Mouse (Mus musculus) heart, adult 2 months (tissue): ENCODE data around the gene E130208F15Rik. TPM values are rescaled to one million over a fixed set of nuclear protein-coding genes. Genes with fewer than 3 reads are reported as not detected.

Experiments
- DNase-seq, 2 experiments: peaks; one replicate each; pipeline ENCODE4 v3.0.0; 2021
- H3K27ac ChIP-seq: fragments of 200-600 bp; 2 replicates; pipeline ENCODE4 v1.8.1; 2022
- H3K27me3 ChIP-seq: fragments of 200-500 bp; 2 replicates; pipeline ENCODE4 v1.6.1; 2012; ENCODE audit warnings: mild to moderate bottlenecking, low read length, inconsistent platforms, mixed read lengths; ENCODE audit not compliant: control insufficient read depth, insufficient read depth
- H3K36me3 ChIP-seq: fragments of 200-500 bp; 2 replicates; pipeline ENCODE4 v1.6.1; 2012; ENCODE audit warnings: low read length, inconsistent platforms; ENCODE audit not compliant: control insufficient read depth, insufficient read depth
- H3K4me1 ChIP-seq: fragments of 200-500 bp; 2 replicates; pipeline ENCODE4 v1.6.1; 2011; ENCODE audit warnings: low read length; ENCODE audit not compliant: control insufficient read depth, insufficient read depth
- H3K4me3 ChIP-seq: fragments of 200-600 bp; 2 replicates; pipeline ENCODE4 v1.8.1; 2022
- H3K79me2 ChIP-seq: fragments of 200-500 bp; replicated peaks from 2 replicates; pipeline ENCODE4 v1.6.1; 2012; ENCODE audit warnings: mild to moderate bottlenecking, inconsistent platforms, low read length, moderate library complexity, mixed read lengths; ENCODE audit not compliant: control insufficient read depth, insufficient read depth
- H3K9ac ChIP-seq: fragments of 200-500 bp; 2 replicates; pipeline ENCODE4 v1.6.1; 2012; ENCODE audit warnings: low read depth, mild to moderate bottlenecking, control low read depth, inconsistent platforms, low read length, mixed read lengths
- CTCF ChIP-seq: fragments of 200-600 bp; IDR thresholded peaks from 2 replicates; pipeline ENCODE4 v1.8.1; 2022; ENCODE audit warnings: antibody characterized with exemption, mild to moderate bottlenecking, moderate library complexity
- EP300 ChIP-seq: fragments of 200-500 bp; IDR thresholded peaks from 2 replicates; pipeline ENCODE4 v1.6.1; 2011; ENCODE audit warnings: low read depth, low read length, control low read depth; ENCODE audit not compliant: insufficient read depth
- POLR2A ChIP-seq: fragments of 200-500 bp; IDR thresholded peaks from 2 replicates; pipeline ENCODE4 v1.6.1; 2011; ENCODE audit warnings: mild to moderate bottlenecking, low read depth, low read length, control low read depth; ENCODE audit not compliant: insufficient read depth
- WGBS: fragments of 180-500 bp; shearing (Covaris S2); methylation state at CpG from one replicate; pipeline ENCODE4 v1.1.7; 2018; 5-methylcytosine and 5-hydroxymethylcytosine counted together
- intact Hi-C: fragments of 180-260 bp; cut with DNase I; formaldehyde crosslinking; loops from one replicate; pipeline ENCODE4 v1.15.1; 2025
- polyA plus RNA-seq: library from polyadenylated mRNA; depleted of rRNA; stranded (reverse); fragments of >200 nt; gene quantifications from 2 replicates; pipeline ENCODE4 v1.2.3, GENCODE M21; 2012
- total RNA-seq, 2 experiments: library from RNA; stranded (reverse); gene quantifications; 2 replicates each; pipeline ENCODE4 v1.2.3; 2021

E130208F15Rik gene
- total and polyA plus RNA-seq, 3 experiments = 0.31 to 0.63 (median 0.55) TPM

GRCm38 (mm10) chr7:30296816-30297215, 24.7 kb upstream of the E130208F15Rik start:
- Histone ChIP-seq H3K27ac (no peak overlapping the region), H3K9ac (no peak overlapping the region), H3K27me3 (no peaks in the 10 kb centered on the region), H3K4me3 (no peak overlapping the region), H3K4me1 (peaks cover 3% of the 10 kb centered on the region; the same call in 1 of the 2 replicates), H3K36me3 (no peaks in the 10 kb centered on the region), H3K79me2 (no peaks in the 10 kb centered on the region)
- 88% methylated on average over 15 of the region's 15 CpGs for WGBS
- no peak for DNase-seq
- no peak for TF ChIP-seq POLR2A
- no peak for TF ChIP-seq CTCF
- TF ChIP-seq EP300 = no peak
- intact Hi-C loops = no loop called here

- Histone ChIP-seq H3K9ac (no peak overlapping the region), H3K79me2 (no peaks in the 10 kb centered on the region), H3K36me3 (no peaks in the 10 kb centered on the region), H3K4me3 (no peak overlapping the region), H3K4me1 (peaks cover 3% of the 10 kb centered on the region; the same call in 1 of the 2 replicates), H3K27me3 (no peaks in the 10 kb centered on the region), H3K27ac (no peak overlapping the region)
- no peak for DNase-seq
- 77% methylated on average over 16 of the region's 16 CpGs for WGBS
- TF ChIP-seq CTCF = no peak
- TF ChIP-seq EP300 = no peak
- no peak for TF ChIP-seq POLR2A
- intact Hi-C loops = no loop called here
Observed at GRCm38 (mm10) chr7:30297266-30297665, 24.3 kb upstream of the E130208F15Rik start.

- Histone ChIP-seq H3K27me3 (no peaks in the 10 kb centered on the region), H3K79me2 (no peaks in the 10 kb centered on the region), H3K4me3 (no peak overlapping the region), H3K27ac (no peak overlapping the region), H3K36me3 (no peaks in the 10 kb centered on the region), H3K9ac (no peak overlapping the region), H3K4me1 (no peaks in the 10 kb centered on the region)
- no peak for DNase-seq
- intact Hi-C loops = loop anchor here (2.0 kb wide), 1 partner anchor 18 kb away; no protein-coding TSS in a partner anchor
- no peak for TF ChIP-seq POLR2A
- TF ChIP-seq EP300 = 0 out of 2 replicates have a peak, but pooled peaks have one; percentile 21
- peak; percentile 79 for TF ChIP-seq CTCF
- WGBS = 46% methylated on average over 3 of the region's 3 CpGs
Observed at GRCm38 (mm10) chr7:30300914-30301313, 20.6 kb upstream of the E130208F15Rik start.

GRCm38 (mm10) chr7:30306083-30306779, 15.3 kb upstream of the E130208F15Rik start:
- 86% methylated on average over 16 of the region's 16 CpGs for WGBS
- H3K79me2 ChIP-seq = no peaks in the 10 kb centered on the region
- no peak overlapping the region for H3K9ac ChIP-seq
- H3K27me3 ChIP-seq = no peaks in the 10 kb centered on the region
- H3K27ac ChIP-seq = no peak overlapping the region
- H3K4me1 ChIP-seq = peaks cover 3% of the 10 kb centered on the region
- no peak for DNase-seq
- no peaks in the 10 kb centered on the region for H3K36me3 ChIP-seq
- no peak for TF ChIP-seq POLR2A
- peak; percentile 54 for TF ChIP-seq CTCF
- no peak overlapping the region for H3K4me3 ChIP-seq
- intact Hi-C loops = no loop called here

GRCm38 (mm10) chr7:30308076-30309005, 13.2 kb upstream of the E130208F15Rik start, which contains the start of gene Alkbh6:
Gene Alkbh6 (plus strand): TSS chr7:30308717.
- WGBS = 4% methylated on average over 27 of the region's 27 CpGs
- intact Hi-C loops = loop anchor here (1.0 kb wide), 1 partner anchor 15 kb away; the partner anchor contains the start of gene Sdhaf1
- H3K9ac ChIP-seq = peak within 1 kb of the TSS; percentile 59

More at GRCm38 (mm10) chr7:30308076-30309005, 13.2 kb upstream of the E130208F15Rik start, which contains the start of gene Alkbh6:
- TF ChIP-seq EP300 (peak; percentile 75; the same call in 1 of the 2 replicates), POLR2A (peak; percentile 100), CTCF (no peak)
- H3K79me2 ChIP-seq = no peaks in the 10 kb centered on the region
- peaks cover 3% of the 10 kb centered on the region for H3K4me1 ChIP-seq
- H3K4me3 ChIP-seq = peak within 1 kb of the TSS; percentile 57
- H3K36me3 ChIP-seq = no peaks in the 10 kb centered on the region
- peak; percentile 89 to 96 for DNase-seq
- no peaks in the 10 kb centered on the region for H3K27me3 ChIP-seq
- H3K27ac ChIP-seq = peak within 1 kb of the TSS; percentile 87
